ENCODE assay signal across 10 mouse cellular contexts in the genomic region with DNA sequence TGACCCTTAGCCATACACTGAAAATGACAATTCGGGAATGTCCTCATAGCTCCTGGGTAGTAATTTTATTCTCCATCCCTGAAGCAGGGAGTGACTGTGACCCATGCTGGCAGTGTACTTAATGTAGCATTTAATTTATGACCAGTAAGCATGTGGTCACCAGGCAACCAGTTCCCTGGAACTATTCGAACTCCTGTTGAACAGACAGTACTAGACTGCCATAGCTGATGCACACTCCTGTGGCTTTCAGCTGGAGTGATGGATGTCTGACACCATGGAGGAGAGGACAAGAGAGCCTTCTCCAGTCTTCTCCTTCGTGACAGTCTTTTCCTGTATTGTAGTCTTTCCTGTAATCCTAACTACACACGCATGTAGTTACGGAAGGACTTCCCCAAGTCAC. TPM values are rescaled to one million over a fixed set of nuclear protein-coding genes. Genes with fewer than 3 reads are reported as not detected.
DNase-seq lines count a peak whose midpoint lies in the region; ATAC-seq lines count a peak whose summit lies in the region.
"Had no signal": no experiment of that assay in that cellular context is flagged by ENCODE, and none has a peak within 500 bp of the region (broad histone marks: within the 10 kb centered on the region; RNA-seq: fewer than 3 reads in every experiment).

No protein-coding gene starts in this region.

- no peaks in the 10 kb centered on the region for H3K36me3 ChIP-seq in hindbrain, embryonic 10.5 days
- no peaks in the 10 kb centered on the region for H3K36me3 ChIP-seq in hindbrain, embryonic 16.5 days (ENCODE audit: control insufficient read depth, insufficient read depth, low read length)
- H3K36me3 ChIP-seq in midbrain, embryonic 11.5 days (ENCODE audit: control insufficient read depth, insufficient read depth, low read length): no peaks in the 10 kb centered on the region
- no peaks in the 10 kb centered on the region for H3K36me3 ChIP-seq in midbrain, embryonic 16.5 days (ENCODE audit: control insufficient read depth, insufficient read depth, low read length)
- H3K36me3 ChIP-seq in forebrain, embryonic 15.5 days: no peaks in the 10 kb centered on the region
- H3K36me3 ChIP-seq in neural tube, embryonic 12.5 days: no peaks in the 10 kb centered on the region

- peaks cover 48% of the 10 kb centered on the region for H3K4me1 ChIP-seq in hindbrain, embryonic 10.5 days (replicated peaks)
- peaks cover 22% of the 10 kb centered on the region for H3K4me1 ChIP-seq in hindbrain, embryonic 16.5 days (ENCODE audit: control insufficient read depth, insufficient read depth, low read depth, low read length)
- peaks cover 10% of the 10 kb centered on the region; the same call in 1 of the 2 replicates for H3K4me1 ChIP-seq in midbrain, embryonic 11.5 days (ENCODE audit: control insufficient read depth, insufficient read depth, low read length)
- peaks cover 27% of the 10 kb centered on the region for H3K4me1 ChIP-seq in midbrain, embryonic 16.5 days (ENCODE audit: control insufficient read depth, insufficient read depth, low read length)
- H3K4me1 ChIP-seq in forebrain, embryonic 15.5 days: peaks cover 46% of the 10 kb centered on the region
- peaks cover 15% of the 10 kb centered on the region for H3K4me1 ChIP-seq in neural tube, embryonic 12.5 days

- no peak overlapping the region for H3K4me2 ChIP-seq in hindbrain, embryonic 16.5 days (ENCODE audit: low read length)
- H3K4me2 ChIP-seq in midbrain, embryonic 11.5 days: peak overlapping the region; percentile 45
- H3K4me2 ChIP-seq in midbrain, embryonic 16.5 days (ENCODE audit: low read length): no peak overlapping the region
- 0 out of 2 replicates have a peak overlapping the region, but pooled peaks have one; percentile 2 for H3K4me2 ChIP-seq in forebrain, embryonic 15.5 days (replicated peaks)
- peak overlapping the region; percentile 42 for H3K4me2 ChIP-seq in neural tube, embryonic 12.5 days (replicated peaks)

- ATAC-seq in hindbrain, embryonic 16.5 days: no peak
- ATAC-seq in midbrain, embryonic 11.5 days (ENCODE audit: low FRiP score): no peak
- ATAC-seq in midbrain, embryonic 16.5 days: no peak
- ATAC-seq in forebrain, embryonic 15.5 days (replicated peaks): no peak
- ATAC-seq in neural tube, embryonic 12.5 days (ENCODE audit: low FRiP score, low read depth): no peak

- DNase-seq in hindbrain, embryonic 10.5 days (ENCODE audit: low spot score): peak; percentile 32
- no peak for DNase-seq in midbrain, embryonic 11.5 days (ENCODE audit: low spot score, missing footprints)
- DNase-seq in gastrocnemius, adult 8-10 months (ENCODE audit: low spot score in 2 of 2): no peak
- DNase-seq: cerebellum, adult 11 months; thymus, postnatal 4 days had no signal

- H3K27me3 ChIP-seq in hindbrain, embryonic 10.5 days (ENCODE audit: insufficient read depth, poor library complexity, severe bottlenecking): no peaks in the 10 kb centered on the region
- no peaks in the 10 kb centered on the region for H3K27me3 ChIP-seq in hindbrain, embryonic 16.5 days (replicated peaks; ENCODE audit: control insufficient read depth, insufficient read depth, low read length)
- H3K27me3 ChIP-seq in midbrain, embryonic 11.5 days (ENCODE audit: control insufficient read depth, insufficient read depth, low read length): no peaks in the 10 kb centered on the region
- H3K27me3 ChIP-seq in midbrain, embryonic 16.5 days (ENCODE audit: control insufficient read depth, insufficient read depth, low read depth, low read length): no peaks in the 10 kb centered on the region
- no peaks in the 10 kb centered on the region for H3K27me3 ChIP-seq in forebrain, embryonic 15.5 days
- H3K27me3 ChIP-seq in neural tube, embryonic 12.5 days (replicated peaks): no peaks in the 10 kb centered on the region

- H3K9ac ChIP-seq in hindbrain, embryonic 16.5 days (ENCODE audit: low read depth, low read length): no peak overlapping the region
- peak overlapping the region; percentile 30 for H3K9ac ChIP-seq in midbrain, embryonic 11.5 days (ENCODE audit: low read length)
- no peak overlapping the region for H3K9ac ChIP-seq in midbrain, embryonic 16.5 days (ENCODE audit: low read depth, low read length)
- no peak overlapping the region for H3K9ac ChIP-seq in forebrain, embryonic 15.5 days (replicated peaks)
- no peak overlapping the region for H3K9ac ChIP-seq in neural tube, embryonic 12.5 days

- H3K9me3 ChIP-seq in hindbrain, embryonic 10.5 days: no peaks in the 10 kb centered on the region
- no peaks in the 10 kb centered on the region for H3K9me3 ChIP-seq in hindbrain, embryonic 16.5 days (ENCODE audit: control insufficient read depth, low read length)
- H3K9me3 ChIP-seq in midbrain, embryonic 11.5 days (ENCODE audit: control insufficient read depth, low read length): no peaks in the 10 kb centered on the region
- no peaks in the 10 kb centered on the region for H3K9me3 ChIP-seq in midbrain, embryonic 16.5 days (replicated peaks; ENCODE audit: control insufficient read depth, low read length, poor library complexity, severe bottlenecking)
- no peaks in the 10 kb centered on the region for H3K9me3 ChIP-seq in forebrain, embryonic 15.5 days
- no peaks in the 10 kb centered on the region for H3K9me3 ChIP-seq in neural tube, embryonic 12.5 days

- WGBS in hindbrain, embryonic 10.5 days: 76% methylated on average over 5 of the region's 5 CpGs
- 57% methylated on average over 5 of the region's 5 CpGs for WGBS in hindbrain, embryonic 16.5 days
- 88% methylated on average over 5 of the region's 5 CpGs for WGBS in midbrain, embryonic 11.5 days
- 77% methylated on average over 5 of the region's 5 CpGs for WGBS in midbrain, embryonic 16.5 days
- 84% methylated on average over 5 of the region's 5 CpGs for WGBS in forebrain, embryonic 15.5 days
- WGBS in neural tube, embryonic 12.5 days: 41% methylated on average over 5 of the region's 5 CpGs

- H3K27ac ChIP-seq in hindbrain, embryonic 10.5 days: no peak overlapping the region; the same call in 1 of the 2 replicates
- H3K27ac ChIP-seq in hindbrain, embryonic 16.5 days (ENCODE audit: low read depth, low read length): no peak overlapping the region
- H3K27ac ChIP-seq in midbrain, embryonic 11.5 days (ENCODE audit: low read depth, low read length): no peak overlapping the region
- H3K27ac ChIP-seq in midbrain, embryonic 16.5 days (ENCODE audit: low read length): no peak overlapping the region
- H3K27ac ChIP-seq in forebrain, embryonic 15.5 days (replicated peaks): no peak overlapping the region
- no peak overlapping the region; the same call in 1 of the 2 replicates for H3K27ac ChIP-seq in neural tube, embryonic 12.5 days
- H3K27ac ChIP-seq: macrophage had no signal

- peak overlapping the region; percentile 24 for H3K4me3 ChIP-seq in hindbrain, embryonic 10.5 days
- H3K4me3 ChIP-seq in hindbrain, embryonic 16.5 days (ENCODE audit: low read length): no peak overlapping the region
- no peak overlapping the region for H3K4me3 ChIP-seq in midbrain, embryonic 11.5 days (ENCODE audit: low read depth, low read length)
- H3K4me3 ChIP-seq in midbrain, embryonic 16.5 days (ENCODE audit: low read depth, low read length): no peak overlapping the region
- no peak overlapping the region; the same call in 1 of the 2 replicates for H3K4me3 ChIP-seq in forebrain, embryonic 15.5 days
- no peak overlapping the region for H3K4me3 ChIP-seq in neural tube, embryonic 12.5 days

RNA-seq across cellular contexts. Expression of a gene that starts 1.8 kb away (rescaled TPM):
- polyA plus RNA-seq in hindbrain, embryonic 10.5 days (2016; fragmentation: Nextera tagmentation; extraction: Ambion mirVana): 5.8 and 7.4 TPM in 2 replicates
- polyA plus RNA-seq in hindbrain, embryonic 16.5 days (2015; fragmentation: Nextera tagmentation; extraction: Ambion mirVana): 2.6 and 2.7 TPM in 2 replicates
- polyA plus RNA-seq in midbrain, embryonic 11.5 days (2014; fragmentation: Nextera tagmentation; extraction: Ambion mirVana): 3.3 and 3.6 TPM in 2 replicates
- polyA plus RNA-seq in midbrain, embryonic 16.5 days (2015; fragmentation: Nextera tagmentation; extraction: Ambion mirVana): 1.5 and 3.0 TPM in 2 replicates
- 4.9 and 6.0 TPM in 2 replicates for polyA plus RNA-seq in forebrain, embryonic 15.5 days (2015; fragmentation: Nextera tagmentation; extraction: Ambion mirVana)
- 4.6 and 6.6 TPM in 2 replicates for polyA plus RNA-seq in neural tube, embryonic 12.5 days (2016; fragmentation: Nextera tagmentation; extraction: Ambion mirVana)
- 100 to 1,000 TPM; 131 to 174 (median 160) TPM for total RNA-seq in gastrocnemius, adult 8-10 months (2022)

RNA-seq across cellular contexts. Expression of a gene that starts 4.7 kb away (rescaled TPM):
- polyA plus RNA-seq in hindbrain, embryonic 10.5 days (2016; fragmentation: Nextera tagmentation; extraction: Ambion mirVana): 7.8 and 9.2 TPM in 2 replicates
- not detected in 2 replicates for polyA plus RNA-seq in hindbrain, embryonic 16.5 days (2015; fragmentation: Nextera tagmentation; extraction: Ambion mirVana)
- 6.4 and 9.1 TPM in 2 replicates for polyA plus RNA-seq in midbrain, embryonic 11.5 days (2014; fragmentation: Nextera tagmentation; extraction: Ambion mirVana)
- polyA plus RNA-seq in midbrain, embryonic 16.5 days (2015; fragmentation: Nextera tagmentation; extraction: Ambion mirVana): not detected in 2 replicates
- polyA plus RNA-seq in forebrain, embryonic 15.5 days (2015; fragmentation: Nextera tagmentation; extraction: Ambion mirVana): 2.8 and 6.7 TPM in 2 replicates
- 2.7 and 5.6 TPM in 2 replicates for polyA plus RNA-seq in neural tube, embryonic 12.5 days (2016; fragmentation: Nextera tagmentation; extraction: Ambion mirVana)
- total RNA-seq in gastrocnemius, adult 8-10 months (2022): 1 to 10 TPM in 1 of 4 experiments, not detected in 3; 1.5 TPM
- polyA plus RNA-seq: macrophage had no signal

RNA-seq across cellular contexts. Expression of a gene that starts 6.2 kb away (rescaled TPM):
- 3.3 and 6.0 TPM in 2 replicates for polyA plus RNA-seq in hindbrain, embryonic 10.5 days (2016; fragmentation: Nextera tagmentation; extraction: Ambion mirVana)
- 0.66 TPM in 1 of 2 replicates, not detected in the other for polyA plus RNA-seq in hindbrain, embryonic 16.5 days (2015; fragmentation: Nextera tagmentation; extraction: Ambion mirVana)
- 4.0 and 4.8 TPM in 2 replicates for polyA plus RNA-seq in midbrain, embryonic 11.5 days (2014; fragmentation: Nextera tagmentation; extraction: Ambion mirVana)
- not detected in 2 replicates for polyA plus RNA-seq in midbrain, embryonic 16.5 days (2015; fragmentation: Nextera tagmentation; extraction: Ambion mirVana)
- polyA plus RNA-seq in forebrain, embryonic 15.5 days (2015; fragmentation: Nextera tagmentation; extraction: Ambion mirVana): 2.7 and 3.4 TPM in 2 replicates
- 3.0 and 5.4 TPM in 2 replicates for polyA plus RNA-seq in neural tube, embryonic 12.5 days (2016; fragmentation: Nextera tagmentation; extraction: Ambion mirVana)
- 1 to 10 TPM in 1 of 4 experiments, under 1 TPM in 1, not detected in 2; 0.75 to 2.2 TPM for total RNA-seq in gastrocnemius, adult 8-10 months (2022)
- polyA plus RNA-seq: macrophage had no signal

RNA-seq across cellular contexts. Expression of a gene that starts 14.2 kb away (rescaled TPM):
- polyA plus RNA-seq in hindbrain, embryonic 10.5 days (2016; fragmentation: Nextera tagmentation; extraction: Ambion mirVana): 0.51 and 1.1 TPM in 2 replicates
- polyA plus RNA-seq in hindbrain, embryonic 16.5 days (2015; fragmentation: Nextera tagmentation; extraction: Ambion mirVana): 0.16 and 0.29 TPM in 2 replicates
- 0.44 and 0.87 TPM in 2 replicates for polyA plus RNA-seq in midbrain, embryonic 11.5 days (2014; fragmentation: Nextera tagmentation; extraction: Ambion mirVana)
- 0.27 TPM in 1 of 2 replicates, not detected in the other for polyA plus RNA-seq in midbrain, embryonic 16.5 days (2015; fragmentation: Nextera tagmentation; extraction: Ambion mirVana)
- 0.37 and 0.59 TPM in 2 replicates for polyA plus RNA-seq in forebrain, embryonic 15.5 days (2015; fragmentation: Nextera tagmentation; extraction: Ambion mirVana)
- 0.63 TPM in 2 replicates for polyA plus RNA-seq in neural tube, embryonic 12.5 days (2016; fragmentation: Nextera tagmentation; extraction: Ambion mirVana)
- 1 to 10 TPM in 2 of 4 experiments, under 1 TPM in 2; 0.82 to 1.6 (median 1.2) TPM for total RNA-seq in gastrocnemius, adult 8-10 months (2022)

RNA-seq across cellular contexts. Expression of a gene that starts 14.8 kb away (rescaled TPM):
- 0.92 and 1.1 TPM in 2 replicates for polyA plus RNA-seq in hindbrain, embryonic 10.5 days (2016; fragmentation: Nextera tagmentation; extraction: Ambion mirVana)
- polyA plus RNA-seq in hindbrain, embryonic 16.5 days (2015; fragmentation: Nextera tagmentation; extraction: Ambion mirVana): not detected in 2 replicates
- polyA plus RNA-seq in midbrain, embryonic 11.5 days (2014; fragmentation: Nextera tagmentation; extraction: Ambion mirVana): 1.2 and 1.3 TPM in 2 replicates
- polyA plus RNA-seq in midbrain, embryonic 16.5 days (2015; fragmentation: Nextera tagmentation; extraction: Ambion mirVana): not detected in 2 replicates
- polyA plus RNA-seq in forebrain, embryonic 15.5 days (2015; fragmentation: Nextera tagmentation; extraction: Ambion mirVana): 0.46 and 0.94 TPM in 2 replicates
- polyA plus RNA-seq in neural tube, embryonic 12.5 days (2016; fragmentation: Nextera tagmentation; extraction: Ambion mirVana): 0.60 and 0.63 TPM in 2 replicates
- total RNA-seq in gastrocnemius, adult 8-10 months (2022): 1 to 10 TPM; 3.1 to 5.0 (median 4.4) TPM
- polyA plus RNA-seq: macrophage had no signal

Comparison
In these comparisons a context has a peak if more than half of its experiments do, and no peak if none do; other contexts are left out.
1. H3K4me2 ChIP-seq: peak in midbrain, embryonic 11.5 days (single experiment), forebrain, embryonic 15.5 days (single experiment) and neural tube, embryonic 12.5 days (single experiment); none in hindbrain, embryonic 16.5 days (single experiment) and midbrain, embryonic 16.5 days (single experiment).